Comparison of ENCODE assay signal across 10 mouse cellular contexts in genomic region chr2:25694605-25695004, GRCm38 (mm10). TPM values are rescaled to one million over a fixed set of nuclear protein-coding genes. Genes with fewer than 3 reads are reported as not detected.
A peak's percentile ranks its signal among the peaks of the same experiment; 100 is the strongest.
DNase-seq lines count a peak whose midpoint lies in the region; ATAC-seq lines count a peak whose summit lies in the region.
"Had no signal": no experiment of that assay in that cellular context is flagged by ENCODE, and none has a peak within 500 bp of the region (broad histone marks: within the 10 kb centered on the region; RNA-seq: fewer than 3 reads in every experiment).

No protein-coding gene starts in this region.

- H3K36me3 ChIP-seq in hindbrain, embryonic 14.5 days (replicated peaks; ENCODE audit: control insufficient read depth, insufficient read depth) = no peaks in the 10 kb centered on the region
- no peaks in the 10 kb centered on the region for H3K36me3 ChIP-seq in hindbrain, embryonic 13.5 days
- H3K36me3 ChIP-seq: embryonic facial prominence, embryonic 15.5 days; midbrain, embryonic 12.5 days had no signal

- DNase-seq in hindbrain, embryonic 14.5 days (ENCODE audit: low spot score) = peak; percentile 75
- DNase-seq in Muller cell, postnatal 12 days (ENCODE audit: inconsistent ontology term) = peak; percentile 37
- DNase-seq in cerebellum, adult 9-11 months = peak; percentile 33
- peak; percentile 32 to 86 for DNase-seq in layer of hippocampus, postnatal 25 days (ENCODE audit: extremely low spot score in 1 of 2, low spot score in 1 of 2)
- peak; percentile 16 to 29 for DNase-seq in monocyte, adult 2 months (ENCODE audit: low read depth in 1 of 2, low spot score in 2 of 2)
- DNase-seq in telencephalon, adult 2 months (ENCODE audit: low read depth, low spot score) = peak; percentile 16

- no peaks in the 10 kb centered on the region for H3K9me3 ChIP-seq in hindbrain, embryonic 14.5 days (ENCODE audit: control insufficient read depth, low read length)
- no peaks in the 10 kb centered on the region for H3K9me3 ChIP-seq in hindbrain, embryonic 13.5 days
- H3K9me3 ChIP-seq: embryonic facial prominence, embryonic 15.5 days; midbrain, embryonic 12.5 days had no signal

- ATAC-seq in hindbrain, embryonic 14.5 days (ENCODE audit: low FRiP score) = no peak
- ATAC-seq in hindbrain, embryonic 13.5 days (ENCODE audit: low FRiP score) = no peak
- peak; percentile 75 for ATAC-seq in granulocyte monocyte progenitor cell, adult 5-6 weeks (replicated peaks; ENCODE audit: poor library complexity, severe bottlenecking)

- no peak overlapping the region for H3K9ac ChIP-seq in hindbrain, embryonic 14.5 days
- H3K9ac ChIP-seq in hindbrain, embryonic 13.5 days = no peak overlapping the region
- H3K9ac ChIP-seq: embryonic facial prominence, embryonic 15.5 days; midbrain, embryonic 12.5 days had no signal

- no peaks in the 10 kb centered on the region for H3K27me3 ChIP-seq in hindbrain, embryonic 14.5 days (ENCODE audit: control insufficient read depth, insufficient read depth, low read length)
- H3K27me3 ChIP-seq in hindbrain, embryonic 13.5 days = no peaks in the 10 kb centered on the region
- H3K27me3 ChIP-seq: embryonic facial prominence, embryonic 15.5 days; midbrain, embryonic 12.5 days had no signal

- H3K4me3 ChIP-seq in hindbrain, embryonic 14.5 days (replicated peaks; ENCODE audit: low read length) = no peak overlapping the region
- H3K4me3 ChIP-seq in hindbrain, embryonic 13.5 days = no peak overlapping the region
- H3K4me3 ChIP-seq: embryonic facial prominence, embryonic 15.5 days; midbrain, embryonic 12.5 days had no signal

- no peak overlapping the region for H3K27ac ChIP-seq in hindbrain, embryonic 14.5 days
- H3K27ac ChIP-seq in hindbrain, embryonic 13.5 days = no peak overlapping the region
- H3K27ac ChIP-seq: embryonic facial prominence, embryonic 15.5 days; midbrain, embryonic 12.5 days had no signal

- no peak overlapping the region for H3K4me2 ChIP-seq in hindbrain, embryonic 14.5 days (replicated peaks)
- no peak overlapping the region for H3K4me2 ChIP-seq in hindbrain, embryonic 13.5 days
- H3K4me2 ChIP-seq: embryonic facial prominence, embryonic 15.5 days; midbrain, embryonic 12.5 days had no signal

- H3K4me1 ChIP-seq in hindbrain, embryonic 14.5 days (replicated peaks; ENCODE audit: control insufficient read depth, insufficient read depth, low read length) = no peaks in the 10 kb centered on the region
- no peaks in the 10 kb centered on the region for H3K4me1 ChIP-seq in hindbrain, embryonic 13.5 days (replicated peaks)
- H3K4me1 ChIP-seq: embryonic facial prominence, embryonic 15.5 days; midbrain, embryonic 12.5 days had no signal

RNA-seq across cellular contexts. Expression of gene Obp2a, which starts 5.2 kb away (rescaled TPM):
- not detected in 2 replicates for polyA plus RNA-seq in hindbrain, embryonic 14.5 days (2014; fragmentation: Nextera tagmentation; extraction: Ambion mirVana)
- polyA plus RNA-seq in hindbrain, embryonic 13.5 days (2015; fragmentation: Nextera tagmentation; extraction: Ambion mirVana) = not detected in 2 replicates
- not detected in 2 replicates for total RNA-seq in granulocyte monocyte progenitor cell, adult 5-6 weeks (2014; fragmentation: Nextera tagmentation)
- not detected in 2 replicates for total RNA-seq in granulocyte monocyte progenitor cell, adult 5-6 weeks (2017)
- total RNA-seq in layer of hippocampus, postnatal 25 days (2021) = not detected
- polyA plus RNA-seq: embryonic facial prominence, embryonic 15.5 days; midbrain, embryonic 12.5 days had no signal

RNA-seq across cellular contexts. Expression of gene Bmyc, which starts 11.9 kb away (rescaled TPM):
- polyA plus RNA-seq in hindbrain, embryonic 14.5 days (2014; fragmentation: Nextera tagmentation; extraction: Ambion mirVana) = 145 and 153 TPM in 2 replicates
- polyA plus RNA-seq in hindbrain, embryonic 13.5 days (2015; fragmentation: Nextera tagmentation; extraction: Ambion mirVana) = 126 and 129 TPM in 2 replicates
- 12.2 and 20.9 TPM in 2 replicates for total RNA-seq in granulocyte monocyte progenitor cell, adult 5-6 weeks (2014; fragmentation: Nextera tagmentation)
- 4.9 and 9.2 TPM in 2 replicates for total RNA-seq in granulocyte monocyte progenitor cell, adult 5-6 weeks (2017)
- total RNA-seq in layer of hippocampus, postnatal 25 days (2021) = 100 to 1,000 TPM in 1 of 2 experiments, 10 to 100 TPM in 1; 98.1 to 104 TPM

RNA-seq across cellular contexts. Expression of gene Lcn10, which starts 12.1 kb away (rescaled TPM):
- not detected in 2 replicates for polyA plus RNA-seq in hindbrain, embryonic 14.5 days (2014; fragmentation: Nextera tagmentation; extraction: Ambion mirVana)
- polyA plus RNA-seq in hindbrain, embryonic 13.5 days (2015; fragmentation: Nextera tagmentation; extraction: Ambion mirVana) = not detected in 2 replicates
- not detected in 2 replicates for total RNA-seq in granulocyte monocyte progenitor cell, adult 5-6 weeks (2014; fragmentation: Nextera tagmentation)
- total RNA-seq in granulocyte monocyte progenitor cell, adult 5-6 weeks (2017) = not detected in 2 replicates
- not detected for total RNA-seq in layer of hippocampus, postnatal 25 days (2021)
- polyA plus RNA-seq: embryonic facial prominence, embryonic 15.5 days; midbrain, embryonic 12.5 days had no signal

RNA-seq across cellular contexts. Expression of gene Lcn6, which starts 18.0 kb away (rescaled TPM):
- not detected in 2 replicates for polyA plus RNA-seq in hindbrain, embryonic 14.5 days (2014; fragmentation: Nextera tagmentation; extraction: Ambion mirVana)
- polyA plus RNA-seq in hindbrain, embryonic 13.5 days (2015; fragmentation: Nextera tagmentation; extraction: Ambion mirVana) = not detected in 2 replicates
- not detected in 2 replicates for total RNA-seq in granulocyte monocyte progenitor cell, adult 5-6 weeks (2014; fragmentation: Nextera tagmentation)
- total RNA-seq in granulocyte monocyte progenitor cell, adult 5-6 weeks (2017) = not detected in 2 replicates
- not detected for total RNA-seq in layer of hippocampus, postnatal 25 days (2021)
- polyA plus RNA-seq: embryonic facial prominence, embryonic 15.5 days; midbrain, embryonic 12.5 days had no signal

RNA-seq across cellular contexts. Expression of gene Lcn5, which starts 36.9 kb away (rescaled TPM):
- polyA plus RNA-seq in hindbrain, embryonic 14.5 days (2014; fragmentation: Nextera tagmentation; extraction: Ambion mirVana) = not detected in 2 replicates
- polyA plus RNA-seq in hindbrain, embryonic 13.5 days (2015; fragmentation: Nextera tagmentation; extraction: Ambion mirVana) = not detected in 2 replicates
- not detected in 2 replicates for total RNA-seq in granulocyte monocyte progenitor cell, adult 5-6 weeks (2014; fragmentation: Nextera tagmentation)
- total RNA-seq in granulocyte monocyte progenitor cell, adult 5-6 weeks (2017) = not detected in 2 replicates
- not detected for total RNA-seq in layer of hippocampus, postnatal 25 days (2021)
- polyA plus RNA-seq: embryonic facial prominence, embryonic 15.5 days; midbrain, embryonic 12.5 days had no signal

Comparison
In these comparisons a context has a peak if more than half of its experiments do, and no peak if none do; other contexts are left out.
1. DNase-seq: peak in every context shown above with its lines; median percentile 75 in hindbrain, embryonic 14.5 days; 59 in layer of hippocampus, postnatal 25 days; 37 in Muller cell, postnatal 12 days; 33 in cerebellum, adult 9-11 months; 22 in monocyte, adult 2 months; 16 in telencephalon, adult 2 months.
2. RNA of gene Bmyc, which starts 11.9 kb away (total RNA-seq): 98.1 to 104 TPM in layer of hippocampus, postnatal 25 days; 4.9 to 20.9 TPM in granulocyte monocyte progenitor cell, adult 5-6 weeks; every median in the first group is over 4 times any median in the second.